9 mouse cellular contexts compared by ENCODE assay signal in genomic region chr9:57637741-57638322, GRCm38 (mm10). TPM values are rescaled to one million over a fixed set of nuclear protein-coding genes. Genes with fewer than 3 reads are reported as not detected.
DNase-seq lines count a peak whose midpoint lies in the region; ATAC-seq and TF ChIP-seq lines count a peak whose summit lies in the region.
"Had no signal": no experiment of that assay in that cellular context is flagged by ENCODE, and none has a peak within 500 bp of the region (broad histone marks: within the 10 kb centered on the region; RNA-seq: fewer than 3 reads in every experiment).

No protein-coding gene starts in this region.

- no peak overlapping the region for H3K4me3 ChIP-seq in layer of hippocampus, adult 2 months
- no peak overlapping the region for H3K4me3 ChIP-seq in intestine, embryonic 14.5 days (ENCODE audit: low read depth, low read length)
- H3K4me3 ChIP-seq in liver, embryonic 15.5 days (replicated peaks) = no peak overlapping the region

- TF ChIP-seq CTCF in layer of hippocampus, adult 2 months (conservative IDR thresholded peaks at IDR 0.05) = no peak

- H3K4me2 ChIP-seq in intestine, embryonic 14.5 days (ENCODE audit: low read length) = peak overlapping the region; percentile 42
- H3K4me2 ChIP-seq in liver, embryonic 15.5 days = peak overlapping the region; percentile 71

- H3K9ac ChIP-seq in intestine, embryonic 14.5 days (ENCODE audit: low read length) = peak overlapping the region; percentile 18; the same call in 1 of the 2 replicates
- peak overlapping the region; percentile 21; the same call in 1 of the 2 replicates for H3K9ac ChIP-seq in liver, embryonic 15.5 days

- no peaks in the 10 kb centered on the region for H3K9me3 ChIP-seq in intestine, embryonic 14.5 days (ENCODE audit: control insufficient read depth, low read length)
- no peaks in the 10 kb centered on the region for H3K9me3 ChIP-seq in liver, embryonic 15.5 days (replicated peaks)

- peaks cover 51% of the 10 kb centered on the region for H3K4me1 ChIP-seq in intestine, embryonic 14.5 days (replicated peaks; ENCODE audit: control insufficient read depth, insufficient read depth, low read length)
- H3K4me1 ChIP-seq in liver, embryonic 15.5 days (replicated peaks) = peaks cover 93% of the 10 kb centered on the region

- intact Hi-C loops in gastrocnemius, postnatal 14 days (cut with DNase I; ENCODE audit: low total_unique reads) = no loop called here

- peaks cover 21% of the 10 kb centered on the region for H3K36me3 ChIP-seq in intestine, embryonic 14.5 days (ENCODE audit: control insufficient read depth, insufficient read depth, low read length)
- H3K36me3 ChIP-seq in liver, embryonic 15.5 days (replicated peaks) = peaks cover 28% of the 10 kb centered on the region

- peak; percentile 38 for ATAC-seq in intestine, embryonic 14.5 days (replicated peaks; ENCODE audit: low FRiP score, low TSS enrichment, low read depth)
- ATAC-seq in liver, embryonic 15.5 days (ENCODE audit: insufficient read depth) = no peak

- H3K27me3 ChIP-seq in intestine, embryonic 14.5 days (replicated peaks; ENCODE audit: control insufficient read depth, insufficient read depth, low read length) = no peaks in the 10 kb centered on the region
- H3K27me3 ChIP-seq in liver, embryonic 15.5 days = no peaks in the 10 kb centered on the region

- H3K27ac ChIP-seq in layer of hippocampus, adult 2 months = peak overlapping the region; percentile 75
- H3K27ac ChIP-seq in intestine, embryonic 14.5 days (ENCODE audit: low read depth) = peak overlapping the region; percentile 81
- peak overlapping the region; percentile 96 for H3K27ac ChIP-seq in liver, embryonic 15.5 days (replicated peaks)

- 10% methylated on average over 6 of the region's 6 CpGs for WGBS in intestine, embryonic 14.5 days
- WGBS in liver, embryonic 15.5 days (ENCODE audit: insufficient replicate concordance) = 10% methylated on average over 6 of the region's 6 CpGs

- no peak for DNase-seq in layer of hippocampus, adult 2 months (ENCODE audit: low spot score in 2 of 2)
- no peak for DNase-seq in layer of hippocampus, adult 9-10 months (ENCODE audit: low spot score)
- DNase-seq in Muller cell, postnatal 12 days (ENCODE audit: inconsistent ontology term) = peak; percentile 84
- peak; percentile 79 for DNase-seq in gastrocnemius, postnatal 14 days
- DNase-seq in intestine, embryonic 14.5 days (ENCODE audit: low spot score) = no peak
- peak; percentile 62 for DNase-seq in skeletal muscle tissue, adult 2 months (ENCODE audit: low read depth, low spot score)
- DNase-seq in yolk sac, embryonic 10.5 days (ENCODE audit: low spot score) = no peak

RNA-seq across cellular contexts. Expression of gene Csk, which starts 15.6 kb away (rescaled TPM):
- 10 to 100 TPM; 34.7 to 37.5 TPM for total RNA-seq in layer of hippocampus, adult 2 months (2021)
- total RNA-seq in gastrocnemius, postnatal 14 days (2021) = 10 to 100 TPM; 14.5 to 19.3 TPM
- 28.0 and 31.4 TPM in 2 replicates for polyA plus RNA-seq in intestine, embryonic 14.5 days (2014; fragmentation: Nextera tagmentation; extraction: Ambion mirVana)
- polyA plus RNA-seq in liver, embryonic 15.5 days (2015; fragmentation: Nextera tagmentation; extraction: Ambion mirVana) = 15.4 and 15.9 TPM in 2 replicates

RNA-seq across cellular contexts. Expression of gene Lman1l, which starts 17.3 kb away (rescaled TPM):
- total RNA-seq in layer of hippocampus, adult 2 months (2021) = not detected
- total RNA-seq in gastrocnemius, postnatal 14 days (2021) = not detected
- not detected in 2 replicates for polyA plus RNA-seq in intestine, embryonic 14.5 days (2014; fragmentation: Nextera tagmentation; extraction: Ambion mirVana)
- not detected in 2 replicates for polyA plus RNA-seq in liver, embryonic 15.5 days (2015; fragmentation: Nextera tagmentation; extraction: Ambion mirVana)
- total RNA-seq: left cerebral cortex, postnatal 10 days had no signal

RNA-seq across cellular contexts. Expression of gene Cplx3, which starts 31.8 kb away (rescaled TPM):
- total RNA-seq in layer of hippocampus, adult 2 months (2021) = 1 to 10 TPM; 3.7 to 5.9 TPM
- total RNA-seq in gastrocnemius, postnatal 14 days (2021) = not detected
- not detected in 2 replicates for polyA plus RNA-seq in intestine, embryonic 14.5 days (2014; fragmentation: Nextera tagmentation; extraction: Ambion mirVana)
- polyA plus RNA-seq in liver, embryonic 15.5 days (2015; fragmentation: Nextera tagmentation; extraction: Ambion mirVana) = not detected in 2 replicates

RNA-seq across cellular contexts. Expression of gene Cyp1a2, which starts 45.7 kb away (rescaled TPM):
- total RNA-seq in layer of hippocampus, adult 2 months (2021) = not detected
- total RNA-seq in gastrocnemius, postnatal 14 days (2021) = not detected
- not detected in 2 replicates for polyA plus RNA-seq in intestine, embryonic 14.5 days (2014; fragmentation: Nextera tagmentation; extraction: Ambion mirVana)
- polyA plus RNA-seq in liver, embryonic 15.5 days (2015; fragmentation: Nextera tagmentation; extraction: Ambion mirVana) = 0.14 and 0.15 TPM in 2 replicates
- total RNA-seq: left cerebral cortex, postnatal 10 days had no signal

RNA-seq across cellular contexts. Expression of gene Ulk3, which starts 48.6 kb away (rescaled TPM):
- total RNA-seq in layer of hippocampus, adult 2 months (2021) = 10 to 100 TPM; 32.7 to 35.4 TPM
- 1 to 10 TPM; 3.4 to 4.3 TPM for total RNA-seq in gastrocnemius, postnatal 14 days (2021)
- 14.2 and 14.3 TPM in 2 replicates for polyA plus RNA-seq in intestine, embryonic 14.5 days (2014; fragmentation: Nextera tagmentation; extraction: Ambion mirVana)
- 3.5 and 4.4 TPM in 2 replicates for polyA plus RNA-seq in liver, embryonic 15.5 days (2015; fragmentation: Nextera tagmentation; extraction: Ambion mirVana)

Comparison
In these comparisons a context has a peak if more than half of its experiments do, and no peak if none do; other contexts are left out.
1. DNase-seq: peak in Muller cell, postnatal 12 days (single experiment), gastrocnemius, postnatal 14 days (single experiment) and skeletal muscle tissue, adult 2 months (single experiment); none in layer of hippocampus, adult 2 months (0 of 2), layer of hippocampus, adult 9-10 months (single experiment), intestine, embryonic 14.5 days (single experiment) and yolk sac, embryonic 10.5 days (single experiment).
2. RNA of gene Cplx3, which starts 31.8 kb away (total RNA-seq): 3.7 to 5.9 TPM in layer of hippocampus, adult 2 months; not detected in gastrocnemius, postnatal 14 days; every median in the first group is over 4 times any median in the second.
3. Peak in every context shown above with its lines, with median percentiles within 50 percentile points of each other: H3K27ac ChIP-seq.